Mouse (Mus musculus): ENCODE data around the gene Sytl1. TPM values are rescaled to one million over a fixed set of nuclear protein-coding genes. Genes with fewer than 3 reads are reported as not detected.

The Sytl1 gene
- polyA plus RNA-seq, 1 experiment = 45.2 TPM

GRCm38 (mm10) chr4:133209366-133209765, 53.5 kb downstream of the Sytl1 start:
- no peak overlapping the region for H3K4me3 ChIP-seq (ENCODE audit: control insufficient read depth, insufficient read depth, low read length)
- peak; percentile 92 for TF ChIP-seq CTCF (IDR thresholded peaks at IDR 0.05; ENCODE audit: borderline replicate concordance, control insufficient read depth, extremely low read depth, insufficient read depth, low read length, poor library complexity)
- TF ChIP-seq POLR2A (IDR thresholded peaks at IDR 0.05; ENCODE audit: control insufficient read depth, extremely low read depth, insufficient read depth, low read length, poor library complexity) = no peak
- DNase-seq = peak; percentile 63
- H3K27ac ChIP-seq (ENCODE audit: control insufficient read depth, insufficient read depth, low read length) = no peak overlapping the region
- 4% methylated on average over 11 of the region's 11 CpGs for WGBS
- H3K36me3 ChIP-seq (ENCODE audit: control insufficient read depth, insufficient read depth, low read length) = no peaks in the 10 kb centered on the region
- peaks cover 19% of the 10 kb centered on the region for H3K4me1 ChIP-seq (replicated peaks; ENCODE audit: control insufficient read depth, insufficient read depth, low read length)
- H3K27me3 ChIP-seq (ENCODE audit: control insufficient read depth, insufficient read depth, low read length) = no peaks in the 10 kb centered on the region

GRCm38 (mm10) chr4:133204379-133204778, 58.5 kb downstream of the Sytl1 start:
- Histone ChIP-seq H3K4me3 (ENCODE audit: control insufficient read depth, insufficient read depth, low read length) (no peak overlapping the region), H3K27me3 (ENCODE audit: control insufficient read depth, insufficient read depth, low read length) (no peaks in the 10 kb centered on the region), H3K36me3 (ENCODE audit: control insufficient read depth, insufficient read depth, low read length) (no peaks in the 10 kb centered on the region), H3K4me1 (replicated peaks; ENCODE audit: control insufficient read depth, insufficient read depth, low read length) (no peaks in the 10 kb centered on the region; the same call in 1 of the 2 replicates), H3K27ac (ENCODE audit: control insufficient read depth, insufficient read depth, low read length) (no peak overlapping the region)
- TF ChIP-seq POLR2A (IDR thresholded peaks at IDR 0.05; ENCODE audit: control insufficient read depth, extremely low read depth, insufficient read depth, low read length, poor library complexity) (no peak), CTCF (IDR thresholded peaks at IDR 0.05; ENCODE audit: borderline replicate concordance, control insufficient read depth, extremely low read depth, insufficient read depth, low read length, poor library complexity) (no peak)
- WGBS = 91% methylated on average over 7 of the region's 7 CpGs
- no peak for DNase-seq

- no peak for TF ChIP-seq CTCF (IDR thresholded peaks at IDR 0.05; ENCODE audit: borderline replicate concordance, control insufficient read depth, extremely low read depth, insufficient read depth, low read length, poor library complexity)
- DNase-seq = no peak
- no peak overlapping the region for H3K4me3 ChIP-seq (ENCODE audit: control insufficient read depth, insufficient read depth, low read length)
- 76% methylated on average over 3 of the region's 3 CpGs for WGBS
- no peaks in the 10 kb centered on the region; the same call in 1 of the 2 replicates for H3K4me1 ChIP-seq (replicated peaks; ENCODE audit: control insufficient read depth, insufficient read depth, low read length)
- H3K36me3 ChIP-seq (ENCODE audit: control insufficient read depth, insufficient read depth, low read length) = no peaks in the 10 kb centered on the region
- no peak overlapping the region for H3K27ac ChIP-seq (ENCODE audit: control insufficient read depth, insufficient read depth, low read length)
- H3K27me3 ChIP-seq (ENCODE audit: control insufficient read depth, insufficient read depth, low read length) = no peaks in the 10 kb centered on the region
Observed at GRCm38 (mm10) chr4:133203591-133203990, 59.3 kb downstream of the Sytl1 start.

Other genes with a start within 250 kb of the Sytl1 start
- 163 and 186 TPM in 2 replicates for gene Wasf2, start 132.6 kb downstream of the Sytl1 start, polyA plus RNA-seq (2012; rRNA removed)
- 0.90 and 1.1 TPM in 2 replicates for gene Cd164l2, start 51.0 kb downstream of the Sytl1 start, polyA plus RNA-seq (2012; rRNA removed)
- 0.15 TPM in 1 of 2 replicates, not detected in the other for gene Gpr3, start 50.6 kb downstream of the Sytl1 start, polyA plus RNA-seq (2012; rRNA removed)
- 2.8 and 4.6 TPM in 2 replicates for gene Map3k6, start 22.3 kb downstream of the Sytl1 start, polyA plus RNA-seq (2012; rRNA removed)
- gene Tmem222, start 14.7 kb upstream of the Sytl1 start, polyA plus RNA-seq (2012; rRNA removed) = 134 and 143 TPM in 2 replicates
- gene Wdtc1, start 90.4 kb upstream of the Sytl1 start, polyA plus RNA-seq (2012; rRNA removed) = 107 and 124 TPM in 2 replicates
- 77.9 and 89.8 TPM in 2 replicates for gene Slc9a1, start 106.6 kb upstream of the Sytl1 start, polyA plus RNA-seq (2012; rRNA removed)
- gene Tent5b, start 217.0 kb upstream of the Sytl1 start, polyA plus RNA-seq (2012; rRNA removed) = 0.40 and 0.86 TPM in 2 replicates
- 0.75 and 1.5 TPM in 2 replicates for gene Trnp1, start 235.4 kb upstream of the Sytl1 start, polyA plus RNA-seq (2012; rRNA removed)

All from thymus, adult 2 months (tissue).